Mouse (Mus musculus) retina, postnatal 7 days (tissue): ENCODE data around the gene Cenpe.

Source experiments
- DNase-seq: peaks from one replicate; pipeline ENCODE4 v3.0.0-alpha.2; 2012; ENCODE audit warnings: low read depth, low spot score

Gene Cenpe

GRCm38 (mm10) chr3:135280669-135281415 is 68.5 kb downstream of the Cenpe start, which contains the start of gene Bdh2:
TSS of gene Bdh2 (plus strand) at chr3:135281221.
- peak; percentile 80 for DNase-seq

GRCm38 (mm10) chr3:135281701-135282100 is 69.4 kb downstream of the Cenpe start:
- DNase-seq = no peak

- DNase-seq = no peak
Observed at GRCm38 (mm10) chr3:135285256-135285655, 72.9 kb downstream of the Cenpe start.

GRCm38 (mm10) chr3:135285807-135286206 is 73.5 kb downstream of the Cenpe start:
- DNase-seq = no peak

- DNase-seq = no peak
Observed at GRCm38 (mm10) chr3:135288138-135288750, 75.9 kb downstream of the Cenpe start.

- DNase-seq = no peak
Observed at GRCm38 (mm10) chr3:135289148-135289547, 76.8 kb downstream of the Cenpe start.

- DNase-seq = peak; percentile 39
Observed at GRCm38 (mm10) chr3:135290249-135290894, 78.0 kb downstream of the Cenpe start.

GRCm38 (mm10) chr3:135293703-135294102 is 81.4 kb downstream of the Cenpe start:
- DNase-seq = no peak

GRCm38 (mm10) chr3:135295559-135295958 is 83.2 kb downstream of the Cenpe start:
- no peak for DNase-seq

- DNase-seq = no peak
Observed at GRCm38 (mm10) chr3:135298560-135298959, 86.2 kb downstream of the Cenpe start.

GRCm38 (mm10) chr3:135300081-135300480 is 87.7 kb downstream of the Cenpe start:
- no peak for DNase-seq

GRCm38 (mm10) chr3:135304060-135304459 is 91.7 kb downstream of the Cenpe start:
- no peak for DNase-seq

- no peak for DNase-seq
Observed at GRCm38 (mm10) chr3:135304566-135304965, 92.2 kb downstream of the Cenpe start.

- no peak for DNase-seq
Observed at GRCm38 (mm10) chr3:135307411-135308259, 95.3 kb downstream of the Cenpe start, which contains the start of gene Slc9b2. TSS of gene Slc9b2 (plus strand) at chr3:135307700.

- no peak for DNase-seq
Observed at GRCm38 (mm10) chr3:135312916-135313491, 100.7 kb downstream of the Cenpe start.

- no peak for DNase-seq
Observed at GRCm38 (mm10) chr3:135313727-135314126, 101.4 kb downstream of the Cenpe start.

GRCm38 (mm10) chr3:135314811-135315210 is 102.5 kb downstream of the Cenpe start:
- no peak for DNase-seq

- no peak for DNase-seq
Observed at GRCm38 (mm10) chr3:135315720-135316425, 103.5 kb downstream of the Cenpe start.

GRCm38 (mm10) chr3:135318331-135318730 is 106.0 kb downstream of the Cenpe start:
- DNase-seq = no peak
